Mouse (Mus musculus): ENCODE data around the gene Gprc5d. TPM values are rescaled to one million over a fixed set of nuclear protein-coding genes. Genes with fewer than 3 reads are reported as not detected.

The Gprc5d gene
- total and polyA plus RNA-seq, 3 experiments = not detected

DNA sequence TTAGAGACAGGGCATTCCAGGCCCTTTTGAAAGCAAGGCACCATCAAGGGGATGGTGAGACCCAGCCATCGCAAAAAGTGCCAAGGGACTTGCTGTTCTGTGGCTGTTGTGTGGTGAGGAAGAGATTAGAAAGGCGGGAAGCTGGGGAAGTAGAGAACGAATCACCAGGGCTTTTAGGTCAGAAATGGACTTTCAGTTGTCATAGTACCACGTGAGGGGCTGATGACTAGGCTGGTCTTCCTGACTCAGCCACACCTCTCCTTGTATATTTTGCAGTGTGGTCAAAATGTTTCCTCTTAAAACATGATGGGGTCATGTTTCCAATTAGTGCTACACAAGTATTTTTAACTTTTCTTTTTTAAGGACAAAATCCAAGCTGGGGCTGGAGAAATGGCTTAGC lies 17.7 kb upstream of the Gprc5d start:
- no peaks in the 10 kb centered on the region for H3K79me2 ChIP-seq (replicated peaks; ENCODE audit: control insufficient read depth, extremely low read depth, insufficient read depth, poor library complexity, severe bottlenecking)
- H3K27me3 ChIP-seq (replicated peaks) = peaks cover 6% of the 10 kb centered on the region
- H3K36me3 ChIP-seq (replicated peaks in 1 of 2; ENCODE audit: control insufficient read depth in 1 of 2, insufficient read depth in 1 of 2, low read length in 1 of 2) = no peaks in the 10 kb centered on the region
- dilution Hi-C loops (cut with MboI; ENCODE audit: extremely low pct_ligation_motif_present, extremely low pct_unique_long_range_greater_than_20kb, low sequenced_read_pairs) (no loop called here), in situ Hi-C loops (cut with MboI; ENCODE audit: low pct_ligation_motif_present, low pct_unique_long_range_greater_than_20kb, low sequenced_read_pairs) (no loop called here)
- H3K4me3 ChIP-seq (replicated peaks in 1 of 3; ENCODE audit: low read depth in 2 of 3, low read length in 2 of 3, poor library complexity in 1 of 3) = no peak overlapping the region
- H3K9me3 ChIP-seq (replicated peaks; ENCODE audit: low read length) = no peaks in the 10 kb centered on the region
- TF ChIP-seq ELF1 (IDR thresholded peaks at IDR 0.05; ENCODE audit: low read depth, low read length) (no peak), CHD1 (IDR thresholded peaks at IDR 0.05; ENCODE audit: low read depth, low read length) (no peak), JUND (conservative IDR thresholded peaks at IDR 0.05; ENCODE audit: low read depth, low read length) (no peak), USF1 (IDR thresholded peaks at IDR 0.05; ENCODE audit: low read depth, low read length) (peak; percentile 21), MXI1 (IDR thresholded peaks at IDR 0.05; ENCODE audit: low read depth, low read length) (no peak), BHLHE40 (IDR thresholded peaks at IDR 0.05; ENCODE audit: low read depth, low read length) (0 out of 2 replicates have a peak, but pooled peaks have one; percentile 23)
- H3K9ac ChIP-seq (ENCODE audit: insufficient read depth, low read depth) = no peak overlapping the region
- DNase-seq (ENCODE audit: extremely low read depth) = no peak
- 0 out of 4 replicates have a peak, but pooled peaks cover 0 to 2% of the 10 kb centered on the region in 2 experiments for H3K4me1 ChIP-seq (ENCODE audit: control insufficient read depth in 1 of 2, insufficient read depth in 2 of 2)
- H3K4me2 ChIP-seq (ENCODE audit: insufficient read depth, low read depth, poor library complexity, severe bottlenecking) = no peak overlapping the region
- no peak overlapping the region for H3K27ac ChIP-seq (ENCODE audit: insufficient read depth, low read depth)

DNA sequence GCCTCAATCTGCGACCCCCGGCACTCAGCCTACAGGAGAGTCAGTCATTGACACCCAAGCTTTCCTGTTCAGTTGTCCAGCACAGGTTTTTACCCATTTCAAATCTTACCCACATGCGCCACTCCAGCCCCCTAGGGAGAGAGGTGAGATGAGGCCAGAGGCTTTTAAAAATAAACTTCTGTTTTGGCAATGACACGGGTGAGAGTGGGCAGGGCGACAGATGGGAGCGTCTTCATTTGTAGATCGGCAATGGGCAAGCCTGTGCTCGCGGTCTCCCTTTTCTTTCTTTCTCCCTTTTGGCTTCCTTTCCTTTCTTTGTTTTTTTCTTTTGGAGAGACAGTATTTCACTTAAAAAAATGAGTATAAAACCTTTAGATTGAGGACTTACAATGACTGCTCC lies 15.4 kb upstream of the Gprc5d start:
- no peak for DNase-seq (ENCODE audit: extremely low read depth)
- Histone ChIP-seq H3K27ac (ENCODE audit: insufficient read depth, low read depth) (no peak overlapping the region), H3K4me3 (replicated peaks in 1 of 3; ENCODE audit: low read depth in 2 of 3, low read length in 2 of 3, poor library complexity in 1 of 3) (no peak overlapping the region), H3K9me3 (replicated peaks; ENCODE audit: low read length) (no peaks in the 10 kb centered on the region), H3K4me1 (ENCODE audit: control insufficient read depth in 1 of 2, insufficient read depth in 2 of 2) (0 out of 4 replicates have a peak, but pooled peaks cover 0 to 2% of the 10 kb centered on the region in 2 experiments), H3K36me3 (replicated peaks in 1 of 2; ENCODE audit: control insufficient read depth in 1 of 2, insufficient read depth in 1 of 2, low read length in 1 of 2) (no peaks in the 10 kb centered on the region), H3K4me2 (ENCODE audit: insufficient read depth, low read depth, poor library complexity, severe bottlenecking) (no peak overlapping the region), H3K9ac (ENCODE audit: insufficient read depth, low read depth) (no peak overlapping the region), H3K27me3 (replicated peaks) (peaks cover 13% of the 10 kb centered on the region), H3K79me2 (replicated peaks; ENCODE audit: control insufficient read depth, extremely low read depth, insufficient read depth, poor library complexity, severe bottlenecking) (no peaks in the 10 kb centered on the region)
- dilution Hi-C loops (cut with MboI; ENCODE audit: extremely low pct_ligation_motif_present, extremely low pct_unique_long_range_greater_than_20kb, low sequenced_read_pairs) = no loop called here
- TF ChIP-seq NELFE (IDR thresholded peaks at IDR 0.05; ENCODE audit: low read depth, low read length) (no peak), MAZ (IDR thresholded peaks at IDR 0.05; ENCODE audit: low read depth, low read length) (no peak), MAX (IDR thresholded peaks at IDR 0.05; ENCODE audit: low read length) (no peak), MYC (IDR thresholded peaks at IDR 0.05; ENCODE audit: low read depth, low read length) (no peak), USF2 (conservative IDR thresholded peaks at IDR 0.05; ENCODE audit: low read depth, low read length) (no peak), RCOR1 (conservative IDR thresholded peaks at IDR 0.05; ENCODE audit: low read depth, low read length) (no peak), SIN3A (IDR thresholded peaks at IDR 0.05; ENCODE audit: low read length) (no peak)
- in situ Hi-C loops (cut with MboI; ENCODE audit: low pct_ligation_motif_present, low pct_unique_long_range_greater_than_20kb, low sequenced_read_pairs) = no loop called here

GRCm38 (mm10) chr6:135133086-135133485 lies 15.0 kb upstream of the Gprc5d start:
- Histone ChIP-seq H3K4me2 (ENCODE audit: insufficient read depth, low read depth, poor library complexity, severe bottlenecking) (no peak overlapping the region), H3K9me3 (replicated peaks; ENCODE audit: low read length) (no peaks in the 10 kb centered on the region), H3K9ac (ENCODE audit: insufficient read depth, low read depth) (no peak overlapping the region), H3K4me3 (replicated peaks in 1 of 3; ENCODE audit: low read depth in 2 of 3, low read length in 2 of 3, poor library complexity in 1 of 3) (no peak overlapping the region), H3K79me2 (replicated peaks; ENCODE audit: control insufficient read depth, extremely low read depth, insufficient read depth, poor library complexity, severe bottlenecking) (no peaks in the 10 kb centered on the region), H3K4me1 (ENCODE audit: control insufficient read depth in 1 of 2, insufficient read depth in 2 of 2) (no peaks in the 10 kb centered on the region), H3K27me3 (replicated peaks) (peaks cover 13% of the 10 kb centered on the region), H3K36me3 (replicated peaks in 1 of 2; ENCODE audit: control insufficient read depth in 1 of 2, insufficient read depth in 1 of 2, low read length in 1 of 2) (no peaks in the 10 kb centered on the region), H3K27ac (ENCODE audit: insufficient read depth, low read depth) (no peak overlapping the region)
- in situ Hi-C loops (cut with MboI; ENCODE audit: low pct_ligation_motif_present, low pct_unique_long_range_greater_than_20kb, low sequenced_read_pairs) (no loop called here), dilution Hi-C loops (cut with MboI; ENCODE audit: extremely low pct_ligation_motif_present, extremely low pct_unique_long_range_greater_than_20kb, low sequenced_read_pairs) (no loop called here)
- no peak for TF ChIP-seq USF2 (conservative IDR thresholded peaks at IDR 0.05; ENCODE audit: low read depth, low read length)
- no peak for DNase-seq (ENCODE audit: extremely low read depth)
